Mouse (Mus musculus): Measurements from ENCODE around the gene Nme8.
A peak's percentile ranks its signal among the peaks of the same experiment; 100 is the strongest.

The Nme8 gene

DNA sequence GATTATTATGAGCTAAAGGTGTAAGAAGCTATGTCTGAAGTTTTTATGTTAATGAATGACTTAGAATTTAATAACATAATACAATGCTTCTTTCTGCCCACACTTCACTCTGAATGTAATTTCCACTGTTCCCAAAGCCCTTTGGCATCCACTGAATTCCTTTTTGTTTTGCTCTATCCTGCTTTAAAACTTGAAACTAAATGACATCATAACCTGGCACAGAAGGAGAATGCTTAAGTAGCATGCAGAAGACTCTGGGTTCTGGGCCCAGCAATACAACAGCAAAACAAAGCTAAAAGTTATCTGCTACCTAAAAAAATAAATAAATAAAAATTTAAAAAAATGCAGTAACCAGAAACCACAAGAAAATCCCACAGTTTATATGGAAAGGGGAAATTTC lies 23.0 kb downstream of the Nme8 start:
- H3K36me3 ChIP-seq (ENCODE audit: control insufficient read depth, insufficient read depth, low read length, poor library complexity, severe bottlenecking): no peaks in the 10 kb centered on the region
- H3K27me3 ChIP-seq (ENCODE audit: control insufficient read depth, insufficient read depth, low read length, poor library complexity, severe bottlenecking): no peaks in the 10 kb centered on the region
- no peak for DNase-seq (ENCODE audit: low read depth, low spot score)

DNA sequence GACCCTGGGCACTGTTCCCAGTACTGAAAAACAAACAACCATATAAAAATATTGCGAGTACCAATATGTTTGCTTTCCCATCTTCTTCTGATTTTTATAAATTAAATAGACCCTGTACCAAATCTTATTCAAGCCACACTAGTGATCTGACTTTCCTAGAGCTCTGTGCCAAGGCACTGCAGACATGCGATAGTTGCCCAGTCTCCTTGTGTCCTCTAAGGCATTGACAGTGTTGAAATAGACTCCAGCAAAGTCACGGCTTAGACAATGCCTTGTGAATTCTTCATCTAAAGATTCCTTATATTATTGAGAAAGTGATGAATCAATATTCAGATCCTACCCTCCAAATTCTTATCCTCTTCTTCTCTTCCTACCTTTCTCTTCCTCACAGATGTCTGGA lies 23.6 kb downstream of the Nme8 start:
- DNase-seq (ENCODE audit: low read depth, low spot score): no peak
- H3K36me3 ChIP-seq (ENCODE audit: control insufficient read depth, insufficient read depth, low read length, poor library complexity, severe bottlenecking): no peaks in the 10 kb centered on the region
- no peaks in the 10 kb centered on the region for H3K27me3 ChIP-seq (ENCODE audit: control insufficient read depth, insufficient read depth, low read length, poor library complexity, severe bottlenecking)

DNA sequence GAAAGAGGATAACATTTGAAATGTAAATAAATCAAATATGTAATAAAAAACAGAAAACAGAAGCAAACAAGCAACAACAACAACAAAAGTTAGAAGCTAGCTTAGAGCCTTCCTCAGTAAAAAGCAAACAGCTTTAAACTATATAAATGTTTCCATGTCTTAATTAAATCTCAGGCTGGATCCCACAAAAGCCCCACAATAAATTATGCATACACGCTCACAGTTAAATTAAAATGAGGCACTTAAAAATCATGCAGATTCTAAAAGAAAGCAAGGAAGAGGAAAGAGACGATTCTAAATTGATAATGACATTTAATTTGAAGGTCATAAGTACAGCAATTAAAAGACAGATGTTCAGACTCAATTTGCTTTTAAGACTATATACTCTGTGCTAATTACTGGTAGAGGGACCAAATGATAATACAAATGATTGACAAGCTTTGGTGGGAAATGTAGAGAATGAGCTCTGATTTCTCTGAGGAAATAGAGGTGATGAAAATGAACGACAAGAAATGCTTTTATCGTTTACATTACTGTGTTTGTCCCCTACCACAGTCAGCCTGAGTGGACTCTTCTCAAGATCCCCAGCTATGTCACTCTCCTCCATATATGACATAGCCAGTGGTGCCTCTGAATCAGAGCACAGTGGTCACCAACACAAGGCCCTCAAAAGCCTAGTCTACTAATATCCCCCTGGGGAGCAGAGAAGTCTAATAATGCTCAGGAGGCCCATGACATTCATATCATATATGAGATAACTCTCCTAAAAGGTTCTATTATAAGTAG lies 29.0 kb downstream of the Nme8 start:
- no peak for DNase-seq (ENCODE audit: low read depth, low spot score)
- Histone ChIP-seq H3K36me3 (ENCODE audit: control insufficient read depth, insufficient read depth, low read length, poor library complexity, severe bottlenecking) (no peaks in the 10 kb centered on the region), H3K27me3 (ENCODE audit: control insufficient read depth, insufficient read depth, low read length, poor library complexity, severe bottlenecking) (no peaks in the 10 kb centered on the region)

DNA sequence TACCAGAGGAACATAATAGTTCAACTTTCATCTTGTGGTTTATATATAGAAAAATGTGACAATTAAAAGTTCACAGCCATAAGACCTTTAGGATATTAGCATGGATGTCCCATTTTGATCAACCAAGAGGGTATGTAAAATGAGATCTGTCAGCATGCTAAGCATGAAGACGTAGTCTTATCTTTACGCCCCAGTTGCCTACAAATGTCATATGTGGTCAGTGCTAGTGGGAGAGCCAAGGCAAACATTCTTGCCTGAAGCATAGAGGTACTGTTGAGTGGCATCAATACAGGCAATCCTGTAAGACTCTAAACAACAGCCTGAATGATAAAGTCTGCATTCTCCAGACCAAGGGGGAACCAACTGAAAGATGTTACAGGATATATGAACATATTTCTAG lies 45.2 kb downstream of the Nme8 start:
- H3K27me3 ChIP-seq (ENCODE audit: control insufficient read depth, insufficient read depth, low read length, poor library complexity, severe bottlenecking): no peaks in the 10 kb centered on the region; the same call in 1 of the 2 replicates
- H3K36me3 ChIP-seq (ENCODE audit: control insufficient read depth, insufficient read depth, low read length, poor library complexity, severe bottlenecking): no peaks in the 10 kb centered on the region
- DNase-seq (ENCODE audit: low read depth, low spot score): no peak

DNA sequence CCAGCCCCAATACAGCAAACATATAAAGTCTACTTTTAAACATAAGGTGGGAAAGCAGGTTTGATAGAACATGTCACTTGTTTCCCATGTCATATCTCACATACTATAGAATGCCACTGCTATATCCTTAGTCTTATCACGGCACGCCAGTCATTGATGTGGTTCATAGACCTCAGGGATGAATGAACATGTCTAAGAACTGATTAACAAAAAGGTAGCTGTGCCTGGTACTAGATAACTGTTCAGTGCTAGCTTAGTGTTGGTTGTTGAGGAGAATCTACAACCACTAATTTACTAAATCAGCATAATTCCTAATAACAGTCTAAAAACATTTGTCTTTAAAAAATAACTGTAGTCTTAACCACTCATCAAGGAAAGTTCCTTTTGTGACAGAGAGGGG lies 47.8 kb downstream of the Nme8 start:
- no peak for DNase-seq (ENCODE audit: low read depth, low spot score)
- H3K36me3 ChIP-seq (ENCODE audit: control insufficient read depth, insufficient read depth, low read length, poor library complexity, severe bottlenecking): no peaks in the 10 kb centered on the region
- H3K27me3 ChIP-seq (ENCODE audit: control insufficient read depth, insufficient read depth, low read length, poor library complexity, severe bottlenecking): no peaks in the 10 kb centered on the region; the same call in 1 of the 2 replicates

DNA sequence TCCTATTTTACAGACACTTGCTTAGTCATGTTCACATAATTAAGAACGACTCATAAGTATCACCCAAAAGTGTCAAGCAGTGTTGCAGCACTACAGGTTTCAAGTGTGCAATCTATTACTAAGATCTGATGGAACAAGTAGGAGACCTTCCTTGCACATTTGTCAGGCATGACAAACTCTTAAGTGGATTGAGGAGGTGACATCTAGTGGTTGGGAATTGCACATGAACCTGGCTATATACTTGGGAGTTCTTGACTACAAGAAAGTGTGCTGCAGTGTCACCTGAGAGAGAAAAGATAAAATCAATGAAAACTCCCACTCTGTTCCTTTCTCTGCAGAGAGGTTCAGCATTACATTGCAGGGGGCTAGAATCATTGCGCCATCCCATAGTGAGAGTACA lies 53.4 kb downstream of the Nme8 start:
- Histone ChIP-seq H3K27me3 (ENCODE audit: control insufficient read depth, insufficient read depth, low read length, poor library complexity, severe bottlenecking) (no peaks in the 10 kb centered on the region), H3K36me3 (ENCODE audit: control insufficient read depth, insufficient read depth, low read length, poor library complexity, severe bottlenecking) (no peaks in the 10 kb centered on the region)
- DNase-seq (ENCODE audit: low read depth, low spot score): no peak

DNA sequence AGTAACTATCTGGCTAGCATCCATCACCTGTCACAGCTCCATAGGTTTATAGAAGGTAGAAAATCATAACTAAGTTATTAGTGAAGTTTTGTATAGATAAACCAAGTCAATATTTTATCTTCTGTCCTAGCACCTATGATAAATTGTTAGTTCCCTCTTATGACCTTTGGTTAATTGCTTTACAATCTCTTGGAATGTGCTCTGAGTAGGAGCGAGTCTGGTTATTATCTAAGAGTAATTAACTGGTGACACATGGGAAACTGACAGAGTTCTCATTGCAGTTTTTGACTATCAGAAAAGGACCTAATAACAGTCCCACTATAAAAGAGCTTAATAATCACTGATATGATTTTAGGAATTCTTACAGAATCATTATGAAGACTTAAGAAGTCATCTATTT lies 54.1 kb downstream of the Nme8 start:
- DNase-seq (ENCODE audit: low read depth, low spot score): no peak
- H3K36me3 ChIP-seq (ENCODE audit: control insufficient read depth, insufficient read depth, low read length, poor library complexity, severe bottlenecking): no peaks in the 10 kb centered on the region
- no peaks in the 10 kb centered on the region for H3K27me3 ChIP-seq (ENCODE audit: control insufficient read depth, insufficient read depth, low read length, poor library complexity, severe bottlenecking)

DNA sequence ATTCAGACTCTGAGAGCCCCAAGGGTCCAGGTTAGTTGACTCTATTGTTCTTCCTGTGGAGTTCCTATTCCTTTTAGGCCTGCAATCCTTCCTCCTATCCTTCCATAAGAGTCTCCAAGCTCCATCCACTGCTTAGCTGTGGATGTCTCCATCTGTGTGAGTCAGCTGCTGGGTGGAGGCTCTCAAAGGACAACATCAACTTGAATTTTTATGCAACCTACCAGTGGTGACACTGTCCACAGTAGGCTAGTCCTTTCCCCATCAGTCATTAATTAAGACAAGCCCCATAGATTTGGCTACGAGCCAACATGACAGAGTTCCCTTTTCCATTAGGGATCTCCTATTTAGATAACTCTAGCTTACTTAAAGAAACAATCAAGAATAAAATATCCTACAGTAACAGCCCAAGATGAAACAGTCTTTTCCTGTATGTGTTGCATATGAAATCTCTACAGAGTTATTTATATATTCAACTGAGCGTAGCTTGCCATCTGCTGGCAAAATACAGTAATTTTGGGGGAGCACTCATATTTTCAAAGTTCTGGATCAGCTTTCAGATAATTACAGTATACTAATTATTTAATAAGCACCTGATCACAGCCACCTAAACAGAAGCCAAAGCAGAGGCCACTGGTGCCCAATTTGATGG lies 57.3 kb downstream of the Nme8 start:
- H3K36me3 ChIP-seq (ENCODE audit: control insufficient read depth, insufficient read depth, low read length, poor library complexity, severe bottlenecking): no peaks in the 10 kb centered on the region
- no peak for DNase-seq (ENCODE audit: low read depth, low spot score)
- no peaks in the 10 kb centered on the region for H3K27me3 ChIP-seq (ENCODE audit: control insufficient read depth, insufficient read depth, low read length, poor library complexity, severe bottlenecking)

DNA sequence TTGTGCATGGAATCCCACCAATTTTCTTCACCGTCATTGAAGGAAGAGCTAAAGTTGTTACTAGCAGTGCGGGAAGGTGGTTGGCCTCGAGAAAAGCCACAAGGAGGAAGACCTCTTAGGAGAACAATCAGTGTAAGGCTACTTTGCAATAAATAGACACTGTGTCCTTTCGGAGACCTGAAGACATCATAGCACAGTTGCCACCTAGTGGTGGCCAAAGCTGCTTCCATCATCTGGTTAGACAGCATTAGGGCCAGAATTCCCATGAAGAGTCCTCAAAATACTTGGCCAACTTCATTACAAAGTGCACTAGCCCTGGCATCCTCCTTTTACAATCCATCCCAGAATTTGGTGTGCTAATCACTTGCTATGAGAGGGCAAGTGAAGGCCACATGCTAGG lies 61.5 kb downstream of the Nme8 start:
- H3K27me3 ChIP-seq (ENCODE audit: control insufficient read depth, insufficient read depth, low read length, poor library complexity, severe bottlenecking): no peaks in the 10 kb centered on the region
- peak; percentile 3 for DNase-seq (ENCODE audit: low read depth, low spot score)
- H3K36me3 ChIP-seq (ENCODE audit: control insufficient read depth, insufficient read depth, low read length, poor library complexity, severe bottlenecking): no peaks in the 10 kb centered on the region

DNA sequence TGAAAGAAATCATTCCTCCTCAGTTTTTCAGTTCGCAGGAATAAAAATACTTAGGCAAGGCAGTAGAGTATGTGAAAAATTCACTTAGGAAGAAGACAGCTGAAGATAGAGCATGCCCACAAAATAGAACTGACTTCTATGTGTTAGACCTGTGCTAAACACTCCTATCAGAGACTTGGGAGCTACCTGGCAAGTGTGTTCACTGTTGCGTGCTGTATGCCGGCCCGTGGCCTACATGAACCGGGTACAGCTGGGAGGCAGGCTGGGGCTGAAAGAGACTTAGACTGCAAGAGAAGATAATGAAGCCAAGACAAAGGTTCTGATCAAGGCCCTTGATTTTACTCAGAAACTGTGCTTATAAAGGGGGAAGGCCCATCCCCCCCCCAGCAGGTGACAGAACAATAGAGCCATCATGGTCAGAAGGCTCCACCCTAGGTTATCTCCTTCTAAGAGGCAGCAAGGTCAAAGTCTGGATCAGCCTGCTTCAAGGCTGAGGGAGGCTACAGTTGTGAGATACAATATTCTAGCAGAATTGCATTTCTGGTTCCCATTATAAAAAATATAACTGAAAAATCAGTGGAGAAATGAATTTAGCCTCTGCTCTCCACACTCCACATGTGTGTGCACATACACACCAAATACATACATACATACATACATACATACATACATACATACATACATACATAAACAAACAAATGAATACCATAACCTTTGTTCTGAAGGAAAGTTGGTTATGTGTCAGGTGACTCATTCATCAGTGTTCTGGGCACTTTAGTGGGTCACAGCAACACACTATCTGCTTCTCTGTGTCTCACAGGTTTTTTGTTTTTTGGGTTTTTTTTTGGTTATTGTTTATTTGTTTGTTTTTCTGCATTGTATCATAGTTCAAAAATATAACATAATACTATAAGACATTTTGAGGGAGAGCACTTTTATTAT lies 66.6 kb downstream of the Nme8 start:
- H3K27me3 ChIP-seq (ENCODE audit: control insufficient read depth, insufficient read depth, low read length, poor library complexity, severe bottlenecking): no peaks in the 10 kb centered on the region
- no peaks in the 10 kb centered on the region for H3K36me3 ChIP-seq (ENCODE audit: control insufficient read depth, insufficient read depth, low read length, poor library complexity, severe bottlenecking)
- no peak for DNase-seq (ENCODE audit: low read depth, low spot score)

DNA sequence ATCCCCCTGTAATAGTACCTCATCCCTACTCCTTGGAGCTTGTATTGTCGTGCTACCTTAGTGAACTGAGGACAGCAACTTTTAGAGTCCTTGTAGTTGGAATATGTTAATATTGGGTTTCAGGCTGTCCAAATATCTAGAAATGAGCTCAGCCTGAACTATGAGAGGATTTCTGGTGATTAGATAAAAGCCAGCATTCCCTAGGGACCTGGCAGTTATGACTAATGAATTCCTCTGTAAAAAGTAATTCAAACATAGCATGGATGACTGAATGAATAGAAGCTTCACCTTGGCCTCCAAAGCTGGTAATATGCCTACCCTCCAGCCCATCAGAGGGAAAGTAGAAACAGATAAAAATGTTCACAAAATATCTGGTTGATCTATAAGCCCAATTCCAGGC lies 71.1 kb downstream of the Nme8 start:
- no peak for DNase-seq (ENCODE audit: low read depth, low spot score)
- H3K27me3 ChIP-seq (ENCODE audit: control insufficient read depth, insufficient read depth, low read length, poor library complexity, severe bottlenecking): no peaks in the 10 kb centered on the region
- no peaks in the 10 kb centered on the region for H3K36me3 ChIP-seq (ENCODE audit: control insufficient read depth, insufficient read depth, low read length, poor library complexity, severe bottlenecking)

DNA sequence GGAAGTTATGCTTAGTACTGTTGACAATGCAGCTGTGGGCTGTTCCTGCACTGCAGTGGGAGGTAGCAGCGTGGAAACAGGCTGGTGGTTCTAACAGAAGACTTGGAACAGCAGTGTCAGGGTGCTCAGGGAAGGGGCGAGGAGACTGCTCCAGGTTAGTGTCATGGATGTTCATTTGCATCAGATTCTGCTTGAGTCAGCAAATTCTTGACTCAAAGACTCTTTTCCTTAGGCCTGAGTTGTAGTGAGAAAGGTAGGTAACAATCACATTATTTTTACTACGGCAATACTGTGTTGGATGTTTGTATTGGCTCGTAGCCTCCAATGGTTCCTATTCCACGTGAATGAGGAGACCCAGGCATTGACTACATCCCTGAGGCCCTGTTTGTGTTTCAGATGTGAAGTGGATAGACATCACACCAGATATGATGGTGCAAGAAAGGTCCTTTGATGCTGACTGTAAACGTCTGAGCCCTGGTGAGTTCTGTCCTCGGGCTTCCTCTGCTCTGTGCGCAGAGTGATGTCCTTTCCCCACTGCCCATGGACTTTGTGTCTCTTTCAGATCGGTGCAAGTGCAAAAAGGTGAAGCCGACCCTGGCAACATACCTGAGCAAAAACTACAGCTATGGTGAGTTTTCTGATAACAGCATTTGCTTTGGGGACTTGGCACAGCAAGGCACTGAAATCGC lies 72.8 kb downstream of the Nme8 start:
- DNase-seq (ENCODE audit: low read depth, low spot score): no peak
- Histone ChIP-seq H3K36me3 (ENCODE audit: control insufficient read depth, insufficient read depth, low read length, poor library complexity, severe bottlenecking) (no peaks in the 10 kb centered on the region), H3K27me3 (ENCODE audit: control insufficient read depth, insufficient read depth, low read length, poor library complexity, severe bottlenecking) (no peaks in the 10 kb centered on the region)

DNA sequence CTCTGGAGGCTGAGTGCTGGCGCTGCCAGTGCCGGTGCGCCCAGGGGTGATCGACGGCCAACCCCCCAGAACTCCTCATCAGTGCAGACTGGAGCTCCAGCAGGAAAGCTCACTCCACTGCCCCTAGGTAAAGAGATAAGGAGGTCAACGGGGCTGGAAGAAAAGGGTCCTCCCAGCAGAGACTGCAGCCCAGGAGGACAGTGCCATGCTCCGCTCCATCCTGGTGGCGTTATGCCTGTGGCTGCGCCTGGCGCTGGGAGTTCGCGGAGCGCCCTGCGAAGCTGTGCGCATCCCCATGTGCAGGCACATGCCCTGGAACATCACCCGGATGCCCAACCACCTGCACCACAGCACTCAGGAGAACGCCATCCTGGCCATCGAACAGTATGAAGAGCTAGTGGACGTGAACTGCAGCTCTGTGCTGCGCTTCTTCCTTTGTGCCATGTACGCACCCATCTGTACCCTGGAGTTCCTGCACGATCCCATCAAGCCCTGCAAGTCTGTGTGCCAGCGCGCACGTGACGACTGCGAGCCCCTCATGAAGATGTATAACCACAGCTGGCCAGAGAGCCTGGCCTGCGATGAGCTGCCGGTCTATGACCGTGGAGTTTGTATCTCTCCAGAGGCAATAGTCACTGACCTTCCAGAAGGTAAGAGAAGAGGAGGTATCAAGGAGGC lies 74.2 kb downstream of the Nme8 start:
- no peaks in the 10 kb centered on the region for H3K36me3 ChIP-seq (ENCODE audit: control insufficient read depth, insufficient read depth, low read length, poor library complexity, severe bottlenecking)
- DNase-seq (ENCODE audit: low read depth, low spot score): no peak
- H3K27me3 ChIP-seq (ENCODE audit: control insufficient read depth, insufficient read depth, low read length, poor library complexity, severe bottlenecking): no peaks in the 10 kb centered on the region

DNA sequence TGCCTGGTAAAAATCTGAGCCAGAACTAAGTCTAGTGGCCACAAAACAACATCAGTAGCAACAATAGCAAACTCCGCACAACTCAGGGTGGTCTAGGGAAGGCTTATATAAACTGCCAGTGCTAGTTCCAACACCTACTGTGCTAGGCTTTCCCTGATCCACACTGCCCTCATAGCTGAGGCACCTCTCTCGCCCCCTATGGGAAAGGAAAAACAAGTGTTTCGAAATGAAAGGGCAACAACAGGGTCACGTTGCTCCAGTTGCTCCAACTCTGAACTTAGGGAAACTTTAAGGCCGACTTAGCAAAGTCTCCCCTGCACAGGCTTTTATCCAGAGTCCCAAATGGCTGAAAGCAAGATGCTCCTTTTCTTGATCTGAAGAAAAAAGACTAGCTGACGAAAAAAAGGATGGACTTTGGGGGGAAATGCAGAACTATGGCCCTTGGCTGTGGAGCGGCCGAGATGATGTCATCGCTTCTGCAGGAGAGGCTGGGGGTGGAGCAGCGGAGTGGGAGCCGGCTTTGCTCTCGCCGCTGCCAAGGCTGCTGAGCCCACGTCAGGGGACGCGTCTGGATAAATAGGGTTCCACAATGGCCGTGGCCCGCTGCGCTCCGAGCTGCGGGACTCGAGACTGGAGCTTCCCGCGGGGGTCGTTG lies 74.9 kb downstream of the Nme8 start, which contains the start of gene Sfrp4:
Gene Sfrp4, plus strand, starts transcription at position 532 of the 655 bp plus-strand sequence.
- H3K36me3 ChIP-seq (ENCODE audit: control insufficient read depth, insufficient read depth, low read length, poor library complexity, severe bottlenecking): no peaks in the 10 kb centered on the region
- DNase-seq (ENCODE audit: low read depth, low spot score): no peak
- no peaks in the 10 kb centered on the region for H3K27me3 ChIP-seq (ENCODE audit: control insufficient read depth, insufficient read depth, low read length, poor library complexity, severe bottlenecking)
